Mouse (Mus musculus) CH12.LX (cell line): ENCODE measurements around the gene Eif4a3.
A peak's percentile ranks its signal among the peaks of the same experiment; 100 is the strongest.

Experiments
- BHLHE40 ChIP-seq: IDR thresholded peaks from 2 replicates; pipeline ENCODE4 v1.6.1; 2011; ENCODE audit warnings: mild to moderate bottlenecking, low read depth, low read length, improper control_type of control experiment
- CTCF ChIP-seq, 2 experiments: IDR thresholded peaks in 1 of 2; conservative IDR thresholded peaks in 1 of 2; 2 replicates each; pipeline ENCODE4 v1.5.1; 2011 to 2012; ENCODE audit warnings: low read depth in 2 of 2, low read length in 2 of 2, improper control_type of control experiment in 1 of 2, inconsistent platforms in 1 of 2, mild to moderate bottlenecking in 1 of 2, moderate library complexity in 1 of 2
- ELF1 ChIP-seq: IDR thresholded peaks from 2 replicates; pipeline ENCODE4 v1.6.1; 2014; ENCODE audit warnings: low read depth, mild to moderate bottlenecking, inconsistent platforms, low read length, improper control_type of control experiment
- EP300 ChIP-seq: IDR thresholded peaks from 2 replicates; pipeline ENCODE4 v1.6.1; 2011; ENCODE audit warnings: low read length, improper control_type of control experiment
- HCFC1 ChIP-seq: IDR thresholded peaks from 2 replicates; pipeline ENCODE4 v1.6.1; 2012; ENCODE audit warnings: low read depth, mild to moderate bottlenecking, inconsistent platforms, low read length, improper control_type of control experiment
- IRF4 ChIP-seq: IDR thresholded peaks from 2 replicates; pipeline ENCODE4 v1.6.1; 2014; ENCODE audit warnings: low read depth, mild to moderate bottlenecking, inconsistent platforms, low read length, improper control_type of control experiment
- MAFK ChIP-seq: IDR thresholded peaks from 2 replicates; pipeline ENCODE4 v1.6.1; 2011; ENCODE audit warnings: low read length, improper control_type of control experiment; ENCODE audit not compliant: insufficient replicate concordance
- MYC ChIP-seq: IDR thresholded peaks from 2 replicates; pipeline ENCODE4 v1.6.1; 2011; ENCODE audit warnings: low read depth, mild to moderate bottlenecking, improper control_type of control experiment, low read length
- NELFE ChIP-seq: IDR thresholded peaks from 2 replicates; pipeline ENCODE4 v1.6.1; 2011; ENCODE audit warnings: low read depth, low read length, improper control_type of control experiment
- PAX5 ChIP-seq: IDR thresholded peaks from 2 replicates; pipeline ENCODE4 v1.6.1; 2012; ENCODE audit warnings: low read length, inconsistent platforms, mixed read lengths
- POLR2A ChIP-seq: IDR thresholded peaks from 2 replicates; pipeline ENCODE4 v1.6.1; 2011; ENCODE audit warnings: low read depth, mild to moderate bottlenecking, improper control_type of control experiment, low read length
- RCOR1 ChIP-seq: conservative IDR thresholded peaks from 2 replicates; pipeline ENCODE4 v1.6.1; 2012; ENCODE audit warnings: low read depth, mild to moderate bottlenecking, inconsistent platforms, low read length, improper control_type of control experiment
- SIN3A ChIP-seq: IDR thresholded peaks from 2 replicates; pipeline ENCODE4 v1.6.1; 2012; ENCODE audit warnings: low read length, improper control_type of control experiment, inconsistent platforms
- ZNF384 ChIP-seq: IDR thresholded peaks from 2 replicates; pipeline ENCODE4 v1.6.1; 2012; ENCODE audit warnings: low read depth, low read length, improper control_type of control experiment, inconsistent platforms

- TF ChIP-seq PAX5 (no peak), ZNF384 (no peak), CTCF (conservative IDR thresholded peaks at IDR 0.05 in 1 of 2, IDR thresholded peaks at IDR 0.05 in 1 of 2; ENCODE audit: low read depth in 2 of 2, low read length in 2 of 2) (no peak), MAFK (no peak), POLR2A (no peak), NELFE (no peak), MYC (no peak), EP300 (no peak), IRF4 (no peak), ELF1 (no peak), RCOR1 (no peak), SIN3A (no peak), BHLHE40 (0 out of 2 replicates have a peak, but pooled peaks have one; percentile 17), HCFC1 (no peak)
Observed at GRCm38 (mm10) chr11:119258572-119259322, 41.1 kb downstream of the Eif4a3 start.
